Mouse (Mus musculus): ENCODE results near the gene Tnk2. TPM values are rescaled to one million over a fixed set of nuclear protein-coding genes. Genes with fewer than 3 reads are reported as not detected.

Gene Tnk2
- polyA plus RNA-seq, 1 experiment from 2014 or later, result 2.8 TPM

DNA sequence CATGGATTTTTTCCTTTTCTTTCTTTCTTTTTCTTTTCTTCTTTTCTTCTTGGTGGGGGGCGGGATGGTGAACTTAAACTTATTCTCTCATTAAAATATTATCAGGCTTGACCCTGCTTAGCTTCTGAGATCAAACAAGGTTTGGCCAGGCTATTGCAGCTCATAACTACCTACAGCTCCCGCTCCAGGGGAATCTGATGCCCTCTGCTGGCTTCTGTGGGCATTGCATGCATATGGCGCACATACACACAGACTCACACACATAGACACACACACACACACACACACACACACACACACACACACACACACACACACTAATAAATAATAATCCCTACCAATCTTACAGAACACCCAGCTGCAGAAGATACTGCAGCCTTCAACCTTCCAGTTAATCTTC is 61.9 kb downstream of the Tnk2 start:
- Histone ChIP-seq H3K27ac (ENCODE audit: low read length) (no peak overlapping the region), H3K36me3 (ENCODE audit: control insufficient read depth, insufficient read depth) (no peaks in the 10 kb centered on the region), H3K4me2 (ENCODE audit: low read depth, low read length) (no peak overlapping the region), H3K27me3 (ENCODE audit: control insufficient read depth, insufficient read depth, low read depth, low read length) (no peaks in the 10 kb centered on the region), H3K4me3 (ENCODE audit: low read depth, low read length) (no peak overlapping the region), H3K9me3 (replicated peaks; ENCODE audit: control insufficient read depth, low read length) (no peaks in the 10 kb centered on the region), H3K9ac (ENCODE audit: low read depth, low read length) (no peak overlapping the region), H3K4me1 (ENCODE audit: control insufficient read depth, low read depth, low read length) (peaks cover 6% of the 10 kb centered on the region)
- no peak for ATAC-seq (ENCODE audit: low read depth)
- WGBS (ENCODE audit: insufficient replicate concordance), result 93% methylated on average over 3 of the region's 3 CpGs

DNA sequence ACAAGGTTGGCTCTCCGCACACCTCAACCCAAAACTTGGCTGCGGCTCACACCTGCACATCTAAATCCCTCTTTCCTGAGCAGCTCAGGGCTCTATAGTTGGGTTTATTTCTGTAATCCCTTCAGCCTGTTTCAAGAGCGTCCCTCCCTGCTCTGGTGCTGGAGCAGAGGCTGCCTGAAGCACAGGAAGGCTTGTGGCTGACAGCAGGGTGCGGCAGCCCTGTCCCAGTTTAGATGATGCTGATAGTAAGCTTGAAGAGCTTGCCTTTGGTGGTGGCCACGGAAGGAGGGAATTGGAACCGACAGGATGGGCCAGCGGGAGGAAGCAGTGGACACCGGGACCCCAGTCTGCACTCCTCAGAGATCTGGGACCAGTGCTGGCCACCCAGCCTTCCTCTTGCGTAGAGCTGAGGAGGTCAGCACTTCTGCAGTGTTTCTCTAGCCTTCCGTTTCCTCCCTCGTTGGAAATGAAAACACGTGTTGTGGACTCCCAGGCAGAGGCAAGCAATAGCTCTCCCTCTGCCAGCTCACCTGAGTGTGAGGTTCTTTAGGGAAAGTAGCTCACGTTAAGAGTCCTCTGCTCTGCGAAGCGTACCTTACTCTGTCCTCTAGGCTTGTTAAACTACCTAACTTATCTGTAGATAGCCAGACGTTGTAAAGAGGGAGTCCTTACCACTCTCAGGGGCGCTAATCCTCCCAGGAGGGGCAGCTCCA is 63.6 kb downstream of the Tnk2 start:
- no peak overlapping the region for H3K27ac ChIP-seq (ENCODE audit: low read length)
- no peak for ATAC-seq (ENCODE audit: low read depth)
- no peaks in the 10 kb centered on the region for H3K36me3 ChIP-seq (ENCODE audit: control insufficient read depth, insufficient read depth)
- H3K4me3 ChIP-seq (ENCODE audit: low read depth, low read length), result no peak overlapping the region
- H3K9me3 ChIP-seq (replicated peaks; ENCODE audit: control insufficient read depth, low read length), result no peaks in the 10 kb centered on the region
- H3K4me2 ChIP-seq (ENCODE audit: low read depth, low read length), result no peak overlapping the region
- no peaks in the 10 kb centered on the region for H3K27me3 ChIP-seq (ENCODE audit: control insufficient read depth, insufficient read depth, low read depth, low read length)
- H3K9ac ChIP-seq (ENCODE audit: low read depth, low read length), result no peak overlapping the region
- peaks cover 6% of the 10 kb centered on the region for H3K4me1 ChIP-seq (ENCODE audit: control insufficient read depth, low read depth, low read length)
- 24% methylated on average over 17 of the region's 17 CpGs for WGBS (ENCODE audit: insufficient replicate concordance)

DNA sequence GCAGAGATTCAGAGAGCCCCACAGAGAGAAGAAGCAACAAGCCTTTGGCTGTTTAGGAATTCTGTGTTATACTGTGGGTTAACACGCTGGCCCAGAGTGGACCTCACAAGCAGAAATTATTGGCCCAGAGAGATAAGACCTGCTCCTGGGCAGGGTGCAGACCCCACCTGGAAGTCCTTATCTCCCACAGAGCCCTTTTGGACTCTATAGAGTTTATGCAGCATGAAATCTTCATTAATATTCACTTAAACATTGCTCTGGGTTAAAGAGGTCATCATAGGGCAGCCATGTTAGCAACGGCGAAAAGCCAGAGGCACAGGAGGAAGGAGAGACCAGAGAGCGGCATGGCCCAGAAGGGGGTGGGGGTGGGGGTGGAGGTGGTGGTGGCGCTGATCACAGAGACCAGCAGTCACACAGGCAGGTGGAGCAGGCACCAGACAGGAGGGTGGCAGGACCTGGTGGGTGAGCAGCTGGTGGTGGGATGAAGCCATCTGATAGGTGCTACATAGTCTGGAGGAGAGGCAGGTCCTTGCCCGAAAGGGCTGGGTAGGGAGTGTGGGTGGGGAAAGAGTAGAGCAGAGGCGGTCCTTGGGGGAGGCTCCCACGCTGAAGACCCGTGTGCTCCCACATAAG is 64.3 kb downstream of the Tnk2 start:
- Histone ChIP-seq H3K4me1 (ENCODE audit: control insufficient read depth, low read depth, low read length) (peaks cover 6% of the 10 kb centered on the region), H3K36me3 (ENCODE audit: control insufficient read depth, insufficient read depth) (no peaks in the 10 kb centered on the region), H3K27ac (ENCODE audit: low read length) (no peak overlapping the region), H3K4me2 (ENCODE audit: low read depth, low read length) (no peak overlapping the region), H3K9ac (ENCODE audit: low read depth, low read length) (no peak overlapping the region), H3K27me3 (ENCODE audit: control insufficient read depth, insufficient read depth, low read depth, low read length) (no peaks in the 10 kb centered on the region), H3K4me3 (ENCODE audit: low read depth, low read length) (no peak overlapping the region), H3K9me3 (replicated peaks; ENCODE audit: control insufficient read depth, low read length) (no peaks in the 10 kb centered on the region)
- WGBS (ENCODE audit: insufficient replicate concordance), result 38% methylated on average over 9 of the region's 9 CpGs
- ATAC-seq (ENCODE audit: low read depth), result no peak

DNA sequence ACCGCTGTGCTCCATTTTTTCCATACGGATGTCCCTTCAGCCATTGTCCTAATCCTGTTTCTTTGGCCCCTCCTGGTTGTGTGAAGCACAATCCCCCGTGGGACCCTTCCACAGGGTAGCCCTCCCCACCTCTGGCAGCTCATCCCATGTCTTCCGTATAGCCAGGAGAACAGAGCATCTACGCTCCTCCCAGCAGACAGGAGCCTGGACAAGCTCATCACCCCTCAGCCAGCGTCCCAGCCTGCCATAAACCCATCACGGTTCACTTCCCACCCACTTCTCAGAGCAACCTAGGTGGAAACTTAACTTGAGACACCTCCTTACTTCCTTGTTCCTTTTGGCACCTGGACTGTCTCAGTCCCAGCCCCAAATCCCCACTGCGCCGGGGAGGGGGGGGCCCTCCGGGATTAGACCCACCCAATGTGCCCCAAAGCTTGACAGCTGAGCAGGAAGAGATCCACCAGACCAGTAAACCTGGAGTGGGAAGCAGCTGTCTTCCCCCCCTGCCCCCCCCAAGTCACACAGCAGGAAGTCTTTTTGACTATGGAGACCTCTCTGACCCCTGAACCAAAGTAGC is 64.9 kb downstream of the Tnk2 start:
- Histone ChIP-seq H3K4me2 (ENCODE audit: low read depth, low read length) (no peak overlapping the region), H3K9ac (ENCODE audit: low read depth, low read length) (no peak overlapping the region), H3K36me3 (ENCODE audit: control insufficient read depth, insufficient read depth) (no peaks in the 10 kb centered on the region), H3K4me3 (ENCODE audit: low read depth, low read length) (no peak overlapping the region), H3K27me3 (ENCODE audit: control insufficient read depth, insufficient read depth, low read depth, low read length) (no peaks in the 10 kb centered on the region), H3K9me3 (replicated peaks; ENCODE audit: control insufficient read depth, low read length) (no peaks in the 10 kb centered on the region), H3K27ac (ENCODE audit: low read length) (no peak overlapping the region), H3K4me1 (ENCODE audit: control insufficient read depth, low read depth, low read length) (peaks cover 6% of the 10 kb centered on the region)
- no peak for ATAC-seq (ENCODE audit: low read depth)
- WGBS (ENCODE audit: insufficient replicate concordance), result 67% methylated on average over 10 of the region's 10 CpGs

DNA sequence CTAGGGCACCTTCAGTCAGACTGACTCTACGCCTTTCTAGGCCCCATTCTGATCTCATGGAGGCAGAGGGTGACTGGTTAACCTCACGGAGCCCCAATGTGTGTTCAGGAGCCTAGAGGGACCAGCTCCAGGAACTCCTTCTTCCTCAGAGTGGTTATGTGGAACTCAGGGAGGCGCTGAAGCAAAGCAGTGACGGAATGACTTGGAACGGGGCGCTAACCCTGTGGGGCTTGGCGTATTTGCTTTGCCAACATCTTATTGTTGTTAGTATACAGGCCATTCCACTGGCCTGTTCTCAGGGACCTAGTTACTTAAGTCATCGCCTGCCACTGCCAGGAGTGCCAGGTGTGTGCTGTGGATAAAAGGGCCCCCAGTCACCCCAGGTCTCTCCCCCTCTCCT is 65.4 kb downstream of the Tnk2 start:
- Histone ChIP-seq H3K9ac (ENCODE audit: low read depth, low read length) (no peak overlapping the region), H3K4me2 (ENCODE audit: low read depth, low read length) (no peak overlapping the region), H3K27ac (ENCODE audit: low read length) (no peak overlapping the region), H3K4me3 (ENCODE audit: low read depth, low read length) (no peak overlapping the region), H3K9me3 (replicated peaks; ENCODE audit: control insufficient read depth, low read length) (no peaks in the 10 kb centered on the region), H3K36me3 (ENCODE audit: control insufficient read depth, insufficient read depth) (no peaks in the 10 kb centered on the region), H3K27me3 (ENCODE audit: control insufficient read depth, insufficient read depth, low read depth, low read length) (no peaks in the 10 kb centered on the region), H3K4me1 (ENCODE audit: control insufficient read depth, low read depth, low read length) (peaks cover 6% of the 10 kb centered on the region)
- WGBS (ENCODE audit: insufficient replicate concordance), result 80% methylated on average over 8 of the region's 8 CpGs
- no peak for ATAC-seq (ENCODE audit: low read depth)

DNA sequence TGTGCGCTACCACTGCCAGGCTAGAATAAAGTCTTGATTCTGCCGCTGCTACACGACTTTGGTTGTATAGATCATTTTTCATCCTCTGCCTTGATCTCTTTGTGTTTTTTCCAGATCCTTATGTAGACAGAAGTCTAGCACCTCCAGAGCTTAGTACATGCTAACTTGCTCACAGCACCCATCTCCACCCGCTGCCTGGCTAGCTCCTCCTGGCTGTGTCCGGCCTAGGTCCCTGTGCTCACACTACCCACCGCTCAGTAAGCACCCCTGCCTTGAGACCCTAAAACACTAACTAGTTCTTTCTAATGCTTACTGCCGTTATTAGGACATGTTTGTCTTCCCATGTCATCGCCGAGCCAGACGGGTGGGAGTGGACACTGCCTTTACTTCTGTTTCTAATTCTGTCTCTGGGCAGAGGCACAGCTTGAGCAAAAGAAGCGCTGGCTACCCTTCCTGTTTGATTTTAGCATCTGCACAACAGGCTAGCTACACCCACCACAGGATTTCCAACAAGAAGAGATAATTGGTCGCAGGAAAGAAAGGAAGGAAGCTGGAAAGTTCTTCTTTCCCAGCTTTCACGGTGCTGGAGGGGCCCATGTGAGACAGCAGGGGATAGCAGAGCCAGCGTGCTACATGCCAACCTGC is 66.9 kb downstream of the Tnk2 start:
- H3K4me3 ChIP-seq (ENCODE audit: low read depth, low read length), result no peak overlapping the region
- H3K36me3 ChIP-seq (ENCODE audit: control insufficient read depth, insufficient read depth), result no peaks in the 10 kb centered on the region
- peaks cover 6% of the 10 kb centered on the region for H3K4me1 ChIP-seq (ENCODE audit: control insufficient read depth, low read depth, low read length)
- H3K9me3 ChIP-seq (replicated peaks; ENCODE audit: control insufficient read depth, low read length), result no peaks in the 10 kb centered on the region
- H3K4me2 ChIP-seq (ENCODE audit: low read depth, low read length), result no peak overlapping the region
- WGBS (ENCODE audit: insufficient replicate concordance), result 48% methylated on average over 14 of the region's 14 CpGs
- H3K27me3 ChIP-seq (ENCODE audit: control insufficient read depth, insufficient read depth, low read depth, low read length), result no peaks in the 10 kb centered on the region
- no peak overlapping the region for H3K9ac ChIP-seq (ENCODE audit: low read depth, low read length)
- H3K27ac ChIP-seq (ENCODE audit: low read length), result no peak overlapping the region
- ATAC-seq (ENCODE audit: low read depth), result no peak

DNA sequence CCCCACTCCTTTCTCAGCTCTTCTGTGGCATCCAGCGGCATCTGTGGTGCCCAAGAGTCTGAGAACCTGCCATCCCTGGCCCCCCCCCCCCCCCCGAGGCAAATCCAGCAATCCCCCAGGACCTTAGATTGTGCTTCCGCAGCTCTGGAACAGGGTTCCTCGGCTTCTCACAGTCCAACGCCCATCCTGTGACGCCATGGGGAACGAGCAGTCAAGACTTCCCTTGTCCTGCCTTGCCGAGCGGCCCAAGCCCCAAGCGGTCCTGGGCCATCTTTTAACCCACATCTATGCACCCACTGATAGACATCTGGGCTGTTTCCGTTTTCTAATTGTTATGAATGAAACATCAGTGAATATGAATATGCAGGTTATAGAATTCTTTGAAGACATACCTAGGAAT is 68.5 kb downstream of the Tnk2 start:
- WGBS (ENCODE audit: insufficient replicate concordance), result 76% methylated on average over 11 of the region's 11 CpGs
- no peak overlapping the region for H3K27ac ChIP-seq (ENCODE audit: low read length)
- no peaks in the 10 kb centered on the region for H3K36me3 ChIP-seq (ENCODE audit: control insufficient read depth, insufficient read depth)
- no peak for ATAC-seq (ENCODE audit: low read depth)
- peaks cover 6% of the 10 kb centered on the region for H3K4me1 ChIP-seq (ENCODE audit: control insufficient read depth, low read depth, low read length)
- H3K9me3 ChIP-seq (replicated peaks; ENCODE audit: control insufficient read depth, low read length), result no peaks in the 10 kb centered on the region
- H3K27me3 ChIP-seq (ENCODE audit: control insufficient read depth, insufficient read depth, low read depth, low read length), result no peaks in the 10 kb centered on the region
- no peak overlapping the region for H3K4me3 ChIP-seq (ENCODE audit: low read depth, low read length)
- no peak overlapping the region for H3K9ac ChIP-seq (ENCODE audit: low read depth, low read length)
- no peak overlapping the region for H3K4me2 ChIP-seq (ENCODE audit: low read depth, low read length)

DNA sequence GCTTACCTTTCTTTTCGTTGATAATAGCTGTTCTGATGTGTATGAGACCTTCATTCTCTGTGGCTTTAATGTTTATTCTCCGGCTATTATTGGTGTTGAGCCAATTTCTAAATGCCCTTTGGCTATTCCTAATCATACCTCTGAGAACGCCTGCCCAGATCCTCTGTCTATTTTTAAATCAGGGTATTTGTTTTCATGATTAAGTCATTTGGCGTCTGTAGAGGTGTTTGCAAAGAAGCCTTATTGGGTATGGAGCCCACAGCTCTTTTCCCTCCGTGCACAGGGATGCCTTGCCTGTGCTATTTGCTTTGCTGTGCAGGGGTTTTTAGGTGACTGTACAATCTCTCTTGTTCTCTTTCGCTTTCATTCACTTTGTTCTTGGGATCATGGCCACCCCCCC is 69.9 kb downstream of the Tnk2 start:
- no peak for ATAC-seq (ENCODE audit: low read depth)
- 62% methylated on average over 6 of the region's 6 CpGs for WGBS (ENCODE audit: insufficient replicate concordance)
- no peaks in the 10 kb centered on the region for H3K27me3 ChIP-seq (ENCODE audit: control insufficient read depth, insufficient read depth, low read depth, low read length)

DNA sequence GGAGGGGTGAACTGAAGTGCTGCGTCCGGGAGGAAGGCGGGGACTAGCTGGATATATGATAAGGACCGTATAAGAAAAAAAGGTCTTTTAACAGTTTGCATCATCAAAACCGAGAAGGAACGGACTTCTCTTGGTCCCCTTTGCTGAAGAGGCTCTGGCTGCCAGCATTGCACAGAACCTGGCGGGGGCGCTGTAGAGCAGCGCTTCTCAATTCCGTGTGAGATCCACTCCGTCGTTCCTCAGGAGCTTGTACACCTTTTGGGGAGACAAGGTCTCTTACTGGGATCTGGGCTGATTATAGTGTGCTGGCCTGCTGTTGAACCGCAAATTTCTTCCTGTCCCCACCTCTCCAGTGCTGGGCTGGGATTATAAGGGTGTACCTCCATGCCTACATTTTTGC is 71.7 kb downstream of the Tnk2 start:
- WGBS (ENCODE audit: insufficient replicate concordance), result 17% methylated on average over 13 of the region's 13 CpGs
- H3K27me3 ChIP-seq (ENCODE audit: control insufficient read depth, insufficient read depth, low read depth, low read length), result no peaks in the 10 kb centered on the region
- no peak overlapping the region for H3K4me3 ChIP-seq (ENCODE audit: low read depth, low read length)
- H3K4me2 ChIP-seq (ENCODE audit: low read depth, low read length), result peak overlapping the region; percentile 34; the same call in 1 of the 2 replicates
- H3K4me1 ChIP-seq (ENCODE audit: control insufficient read depth, low read depth, low read length), result no peaks in the 10 kb centered on the region; the same call in 1 of the 2 replicates
- no peaks in the 10 kb centered on the region for H3K9me3 ChIP-seq (replicated peaks; ENCODE audit: control insufficient read depth, low read length)
- ATAC-seq (ENCODE audit: low read depth), result no peak
- no peak overlapping the region for H3K27ac ChIP-seq (ENCODE audit: low read length)
- no peak overlapping the region for H3K9ac ChIP-seq (ENCODE audit: low read depth, low read length)
- H3K36me3 ChIP-seq (ENCODE audit: control insufficient read depth, insufficient read depth), result no peaks in the 10 kb centered on the region

More for the DNA sequence above, 69.9 kb downstream of the Tnk2 start:
- Histone ChIP-seq H3K4me2 (ENCODE audit: low read depth, low read length) (no peak overlapping the region), H3K4me3 (ENCODE audit: low read depth, low read length) (no peak overlapping the region), H3K36me3 (ENCODE audit: control insufficient read depth, insufficient read depth) (no peaks in the 10 kb centered on the region), H3K4me1 (ENCODE audit: control insufficient read depth, low read depth, low read length) (no peaks in the 10 kb centered on the region; the same call in 1 of the 2 replicates), H3K9me3 (replicated peaks; ENCODE audit: control insufficient read depth, low read length) (no peaks in the 10 kb centered on the region), H3K9ac (ENCODE audit: low read depth, low read length) (no peak overlapping the region), H3K27ac (ENCODE audit: low read length) (no peak overlapping the region)
